Mouse (Mus musculus) megakaryocyte-erythroid progenitor cell, adult 5-6 weeks (primary cell): ENCODE measurements around the gene Tas2r121. TPM values are rescaled to one million over a fixed set of nuclear protein-coding genes. Genes with fewer than 3 reads are reported as not detected.
"Not testable (repeated sequence)": the region's sequence is repeated elsewhere in the genome, so short reads cannot be mapped to it uniquely, and the experiment has no call there.

Experiments
- ATAC-seq: replicated peaks from 2 replicates; pipeline ENCODE4 v1.8.0; 2016; ENCODE audit warnings: mild to moderate bottlenecking, inconsistent platforms; ENCODE audit not compliant: severe bottlenecking, poor library complexity, low FRiP score, low TSS enrichment
- total RNA-seq, 2 experiments: library from RNA; stranded (forward) in 1 of 2; stranded (reverse) in 1 of 2; fragments of 200-1000, 215-1000 nt in 1 of 2; fragments of >200 nt in 1 of 2; fragmentation: Nextera tagmentation in 1 of 2; gene quantifications; 2 replicates each; pipeline ENCODE4 v1.2.3; 2014 to 2017

Gene Tas2r121
- total RNA-seq (2014; fragmentation: Nextera tagmentation) (not detected in 2 replicates), total RNA-seq (2017) (not detected in 2 replicates)

GRCm38 (mm10) chr6:132700907-132701306 lies at the start of gene Tas2r121:
Gene Tas2r121 (minus strand): TSS chr6:132701007.
- ATAC-seq = no peak

DNA sequence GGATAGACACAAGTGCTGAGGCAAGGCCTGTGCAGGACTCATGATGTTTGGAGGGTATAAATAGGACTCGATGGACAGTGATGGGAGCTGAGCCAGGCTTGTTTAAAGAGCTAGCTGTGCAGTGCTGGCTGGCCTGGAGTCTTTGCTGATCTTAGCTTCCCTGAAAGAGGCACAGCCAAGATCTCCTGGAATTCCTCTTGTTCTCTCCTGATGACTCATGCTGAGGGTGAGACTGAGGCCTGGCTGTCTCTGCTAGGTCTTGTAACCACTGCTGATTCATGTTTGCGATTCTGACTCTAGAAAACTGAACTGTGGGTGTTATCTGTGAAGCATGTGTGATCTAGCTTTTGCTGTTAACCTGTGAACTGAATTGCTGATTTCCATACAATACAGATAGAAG lies 49.4 kb upstream of the Tas2r121 start:
- ATAC-seq = no peak

- ATAC-seq = no peak
These were observed 37.1 kb upstream of the Tas2r121 start, which contains the start of gene Tas2r115 for GRCm38 (mm10) chr6:132737935-132738334. Gene Tas2r115 (minus strand): TSS chr6:132738035.

GRCm38 (mm10) chr6:132711828-132712227 lies 11.0 kb upstream of the Tas2r121 start, which contains the start of gene Tas2r122:
Gene Tas2r122 (minus strand): TSS chr6:132711928.
- no peak for ATAC-seq

DNA sequence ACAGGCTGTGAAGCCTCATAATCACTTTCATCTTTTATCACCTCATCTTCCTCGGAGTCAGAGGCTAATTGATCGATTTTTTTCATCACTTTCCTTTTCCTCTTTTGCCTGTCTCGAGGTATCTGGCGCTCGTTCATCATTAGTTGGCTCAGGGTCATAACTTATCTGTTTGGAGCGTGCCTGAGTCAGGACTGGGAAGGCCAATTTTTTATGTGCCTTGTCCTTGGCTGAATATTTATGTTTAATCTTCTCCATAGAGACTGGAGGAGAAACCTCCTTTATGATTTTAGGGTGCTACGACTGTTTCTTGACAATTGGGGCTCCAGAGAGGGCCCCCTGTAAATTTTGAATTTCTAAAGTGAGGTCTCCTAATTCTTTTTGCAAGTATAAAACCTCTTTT lies 9.2 kb downstream of the Tas2r121 start:
- not testable (repeated sequence) for ATAC-seq

GRCm38 (mm10) chr6:132656653-132657052 lies 44.2 kb downstream of the Tas2r121 start, which contains the start of gene Tas2r120:
Gene Tas2r120 (plus strand): TSS chr6:132656953.
- no peak for ATAC-seq

- ATAC-seq = no peak
These were observed 49.4 kb downstream of the Tas2r121 start, which contains the start of gene A630073D07Rik for GRCm38 (mm10) chr6:132651426-132651825. Gene A630073D07Rik (minus strand): TSS chr6:132651526.

Other genes starting within 250 kb of the Tas2r121 start
- gene Prh1, start 131.2 kb downstream of the Tas2r121 start, total RNA-seq (2014; fragmentation: Nextera tagmentation) = not detected in 2 replicates
- gene Prh1, start 131.2 kb downstream of the Tas2r121 start, total RNA-seq (2017) = not detected in 2 replicates
- not detected in 2 replicates for gene Prp2, start 105.1 kb downstream of the Tas2r121 start, total RNA-seq (2014; fragmentation: Nextera tagmentation)
- not detected in 2 replicates for gene Prp2, start 105.1 kb downstream of the Tas2r121 start, total RNA-seq (2017)
- gene A630073D07Rik, start 49.5 kb downstream of the Tas2r121 start, total RNA-seq (2014; fragmentation: Nextera tagmentation) = not detected in 2 replicates
- gene A630073D07Rik, start 49.5 kb downstream of the Tas2r121 start, total RNA-seq (2017) = not detected in 2 replicates
- gene Tas2r120, start 44.1 kb downstream of the Tas2r121 start, total RNA-seq (2014; fragmentation: Nextera tagmentation) = not detected in 2 replicates
- gene Tas2r120, start 44.1 kb downstream of the Tas2r121 start, total RNA-seq (2017) = not detected in 2 replicates
- not detected in 2 replicates for gene Tas2r122, start 10.9 kb upstream of the Tas2r121 start, total RNA-seq (2014; fragmentation: Nextera tagmentation)
- not detected in 2 replicates for gene Tas2r122, start 10.9 kb upstream of the Tas2r121 start, total RNA-seq (2017)
- not detected in 2 replicates for gene Tas2r115, start 37.0 kb upstream of the Tas2r121 start, total RNA-seq (2014; fragmentation: Nextera tagmentation)
- not detected in 2 replicates for gene Tas2r115, start 37.0 kb upstream of the Tas2r121 start, total RNA-seq (2017)
- gene Tas2r124, start 53.7 kb upstream of the Tas2r121 start, total RNA-seq (2014; fragmentation: Nextera tagmentation) = not detected in 2 replicates
- not detected in 2 replicates for gene Tas2r124, start 53.7 kb upstream of the Tas2r121 start, total RNA-seq (2017)
- not detected in 2 replicates for gene Tas2r102, start 61.1 kb upstream of the Tas2r121 start, total RNA-seq (2014; fragmentation: Nextera tagmentation)
- gene Tas2r102, start 61.1 kb upstream of the Tas2r121 start, total RNA-seq (2017) = not detected in 2 replicates
- gene Tas2r136, start 77.2 kb upstream of the Tas2r121 start, total RNA-seq (2014; fragmentation: Nextera tagmentation) = not detected in 2 replicates
- not detected in 2 replicates for gene Tas2r136, start 77.2 kb upstream of the Tas2r121 start, total RNA-seq (2017)
- not detected in 2 replicates for gene Tas2r117, start 101.8 kb upstream of the Tas2r121 start, total RNA-seq (2014; fragmentation: Nextera tagmentation)
- not detected in 2 replicates for gene Tas2r117, start 101.8 kb upstream of the Tas2r121 start, total RNA-seq (2017)
- gene Tas2r123, start 146.1 kb upstream of the Tas2r121 start, total RNA-seq (2014; fragmentation: Nextera tagmentation) = not detected in 2 replicates
- not detected in 2 replicates for gene Tas2r123, start 146.1 kb upstream of the Tas2r121 start, total RNA-seq (2017)
- gene Tas2r116, start 154.4 kb upstream of the Tas2r121 start, total RNA-seq (2014; fragmentation: Nextera tagmentation) = not detected in 2 replicates
- gene Tas2r116, start 154.4 kb upstream of the Tas2r121 start, total RNA-seq (2017) = not detected in 2 replicates
- gene Tas2r110, start 167.0 kb upstream of the Tas2r121 start, total RNA-seq (2014; fragmentation: Nextera tagmentation) = not detected in 2 replicates
- not detected in 2 replicates for gene Tas2r110, start 167.0 kb upstream of the Tas2r121 start, total RNA-seq (2017)
- gene Tas2r113, start 192.0 kb upstream of the Tas2r121 start, total RNA-seq (2014; fragmentation: Nextera tagmentation) = not detected in 2 replicates
- gene Tas2r113, start 192.0 kb upstream of the Tas2r121 start, total RNA-seq (2017) = not detected in 2 replicates
- gene Tas2r125, start 208.6 kb upstream of the Tas2r121 start, total RNA-seq (2014; fragmentation: Nextera tagmentation) = not detected in 2 replicates
- not detected in 2 replicates for gene Tas2r125, start 208.6 kb upstream of the Tas2r121 start, total RNA-seq (2017)